Mouse (Mus musculus) forebrain, embryonic 14.5 days (tissue): ENCODE results near the gene Edf1. TPM values are rescaled to one million over a fixed set of nuclear protein-coding genes. Genes with fewer than 3 reads are reported as not detected.

Experiments
- ATAC-seq: fragments of 200-750 bp; cut with Nextera tagmentation; 2 replicates; pipeline ENCODE4 v1.8.0; 2017; ENCODE audit warnings: mild to moderate bottlenecking, moderate library complexity
- DNase-seq: peaks from one replicate; pipeline ENCODE4 v3.0.0-alpha.2; 2015; ENCODE audit warnings: low spot score
- H3K27ac ChIP-seq: fragments of 300-500 bp; sonication (generic); 2 replicates; pipeline ENCODE4 v1.5.1; 2014; ENCODE audit warnings: low read depth, mild to moderate bottlenecking, control low read depth, low read length, moderate library complexity
- H3K27me3 ChIP-seq: fragments of 300-500 bp; sonication (generic); replicated peaks from 2 replicates; pipeline ENCODE4 v1.6.1; 2014; ENCODE audit warnings: low read length, control low read depth, mixed read lengths; ENCODE audit not compliant: control insufficient read depth, insufficient read depth
- H3K36me3 ChIP-seq: fragments of 300-500 bp; sonication (generic); 2 replicates; pipeline ENCODE4 v1.6.1; 2014; ENCODE audit warnings: low read length, control low read depth; ENCODE audit not compliant: control insufficient read depth, insufficient read depth
- H3K4me1 ChIP-seq: fragments of 300-500 bp; sonication (generic); 2 replicates; pipeline ENCODE4 v1.6.1; 2014; ENCODE audit warnings: antibody characterized with exemption, low read length, control low read depth; ENCODE audit not compliant: control insufficient read depth, insufficient read depth
- H3K4me2 ChIP-seq: fragments of 300-500 bp; sonication (generic); 2 replicates; pipeline ENCODE4 v1.6.1; 2014; ENCODE audit warnings: mild to moderate bottlenecking, control low read depth, low read length
- H3K4me3 ChIP-seq: fragments of 300-500 bp; sonication (generic); 2 replicates; pipeline ENCODE4 v1.5.1; 2014; ENCODE audit warnings: low read depth, low read length, control low read depth
- H3K9ac ChIP-seq: fragments of 300-500 bp; sonication (generic); 2 replicates; pipeline ENCODE4 v1.6.1; 2014; ENCODE audit warnings: mild to moderate bottlenecking, low read length, control low read depth, moderate library complexity
- H3K9me3 ChIP-seq: fragments of 300-500 bp; sonication (generic); replicated peaks from 2 replicates; pipeline ENCODE4 v1.6.1; 2016; ENCODE audit warnings: low read length, control low read depth, mixed read lengths; ENCODE audit not compliant: control insufficient read depth
- WGBS: fragments of 180-500 bp; shearing (Covaris S2); extraction: QIAGEN DNeasy Blood & Tissue Kit; methylation state at CpG from one replicate; pipeline ENCODE4 v1.1.7; 2014; 5-methylcytosine and 5-hydroxymethylcytosine counted together
- polyA plus RNA-seq: library from polyadenylated mRNA; unstranded; fragments of >200 nt; fragmentation: Nextera tagmentation; extraction: Ambion mirVana; gene quantifications from 2 replicates; pipeline ENCODE4 v1.2.1, GENCODE M21; 2014

Gene Edf1
- polyA plus RNA-seq, 1 experiment from 2014 or later = 370 TPM

- WGBS = 94% methylated on average over 5 of the region's 5 CpGs
- H3K9me3 ChIP-seq = no peaks in the 10 kb centered on the region
- H3K4me1 ChIP-seq = peaks cover 10% of the 10 kb centered on the region
- no peak for DNase-seq
- H3K27ac ChIP-seq = no peak overlapping the region
- H3K9ac ChIP-seq = no peak overlapping the region
- H3K4me3 ChIP-seq = no peak overlapping the region
- H3K27me3 ChIP-seq = no peaks in the 10 kb centered on the region
- no peak for ATAC-seq
- peaks cover 59% of the 10 kb centered on the region for H3K36me3 ChIP-seq
- H3K4me2 ChIP-seq = no peak overlapping the region
Observed at GRCm38 (mm10) chr2:25602526-25602925, 44.9 kb downstream of the Edf1 start.

GRCm38 (mm10) chr2:25607761-25608622 is 50.3 kb downstream of the Edf1 start, which contains the start of gene Rabl6:
TSS of gene Rabl6 (minus strand) at chr2:25608521.
- Histone ChIP-seq H3K27ac (peak within 1 kb of the TSS; percentile 86), H3K36me3 (peaks cover 4% of the 10 kb centered on the region; the same call in 1 of the 2 replicates), H3K4me2 (peak within 1 kb of the TSS; percentile 60), H3K4me1 (peaks cover 14% of the 10 kb centered on the region), H3K27me3 (no peaks in the 10 kb centered on the region), H3K9me3 (no peaks in the 10 kb centered on the region), H3K9ac (peak within 1 kb of the TSS; percentile 96), H3K4me3 (peak within 1 kb of the TSS; percentile 100)
- DNase-seq = peak; percentile 95
- WGBS = under 1% methylated on average over 70 of the region's 80 CpGs
- ATAC-seq = peak; percentile 95

GRCm38 (mm10) chr2:25608671-25609070 is 51.0 kb downstream of the Edf1 start:
- DNase-seq (no peak), ATAC-seq (no peak; the same call in 1 of the 2 replicates)
- WGBS = 79% methylated on average over 10 of the region's 10 CpGs
- Histone ChIP-seq H3K4me2 (peak overlapping the region; percentile 60), H3K27me3 (no peaks in the 10 kb centered on the region), H3K27ac (peak overlapping the region; percentile 50; the same call in 1 of the 2 replicates), H3K4me3 (peak overlapping the region; percentile 100), H3K9ac (peak overlapping the region; percentile 96), H3K4me1 (peaks cover 14% of the 10 kb centered on the region), H3K36me3 (no peaks in the 10 kb centered on the region), H3K9me3 (no peaks in the 10 kb centered on the region)

Other genes starting within 250 kb of the Edf1 start
- gene Grin1, start 238.7 kb upstream of the Edf1 start, polyA plus RNA-seq = 17.0 and 21.1 TPM in 2 replicates
- 69.5 and 87.7 TPM in 2 replicates for gene Man1b1, start 225.5 kb upstream of the Edf1 start, polyA plus RNA-seq
- gene Dpp7, start 201.5 kb upstream of the Edf1 start, polyA plus RNA-seq = 21.3 and 21.4 TPM in 2 replicates
- gene Uap1l1, start 192.2 kb upstream of the Edf1 start, polyA plus RNA-seq = 5.8 and 7.8 TPM in 2 replicates
- 27.8 and 28.9 TPM in 2 replicates for gene Sapcd2, start 185.5 kb upstream of the Edf1 start, polyA plus RNA-seq
- gene Entpd2, start 162.0 kb upstream of the Edf1 start, polyA plus RNA-seq = 1.9 and 2.5 TPM in 2 replicates
- gene Npdc1, start 158.5 kb upstream of the Edf1 start, polyA plus RNA-seq = 263 and 331 TPM in 2 replicates
- gene Fut7, start 134.6 kb upstream of the Edf1 start, polyA plus RNA-seq = 0.21 TPM in 1 of 2 replicates, not detected in the other
- gene Abca2, start 129.1 kb upstream of the Edf1 start, polyA plus RNA-seq = 6.7 and 11.9 TPM in 2 replicates
- 1.1 and 2.2 TPM in 2 replicates for gene Clic3, start 101.0 kb upstream of the Edf1 start, polyA plus RNA-seq
- 93.2 and 101 TPM in 2 replicates for gene Paxx, start 96.8 kb upstream of the Edf1 start, polyA plus RNA-seq
- 170 and 301 TPM in 2 replicates for gene Ptgds, start 87.8 kb upstream of the Edf1 start, polyA plus RNA-seq
- gene Lcn12, start 63.9 kb upstream of the Edf1 start, polyA plus RNA-seq = not detected in 2 replicates
- gene Fbxw5, start 57.1 kb upstream of the Edf1 start, polyA plus RNA-seq = 77.9 and 102 TPM in 2 replicates
- gene C8g, start 56.1 kb upstream of the Edf1 start, polyA plus RNA-seq = 4.0 and 4.1 TPM in 2 replicates
- 26.7 and 29.4 TPM in 2 replicates for gene Traf2, start 10.9 kb upstream of the Edf1 start, polyA plus RNA-seq
- gene Mamdc4, start 17.0 kb downstream of the Edf1 start, polyA plus RNA-seq = 0.84 and 2.2 TPM in 2 replicates
- 168 and 216 TPM in 2 replicates for gene Phpt1, start 17.4 kb downstream of the Edf1 start, polyA plus RNA-seq
- gene Ajm1, start 23.9 kb downstream of the Edf1 start, polyA plus RNA-seq = 2.2 and 4.2 TPM in 2 replicates
- 47.9 and 55.0 TPM in 2 replicates for gene Rabl6, start 50.7 kb downstream of the Edf1 start, polyA plus RNA-seq
- 0.18 and 0.30 TPM in 2 replicates for gene Ccdc183, start 59.8 kb downstream of the Edf1 start, polyA plus RNA-seq
- gene Tmem141, start 64.2 kb downstream of the Edf1 start, polyA plus RNA-seq = 27.9 and 32.8 TPM in 2 replicates
- gene Fcna, start 70.2 kb downstream of the Edf1 start, polyA plus RNA-seq = 2.0 and 3.7 TPM in 2 replicates
- not detected in 2 replicates for gene Lcn8, start 95.3 kb downstream of the Edf1 start, polyA plus RNA-seq
- gene Lcn5, start 100.1 kb downstream of the Edf1 start, polyA plus RNA-seq = not detected in 2 replicates
- gene Lcn6, start 118.9 kb downstream of the Edf1 start, polyA plus RNA-seq = not detected in 2 replicates
- not detected in 2 replicates for gene Lcn10, start 124.9 kb downstream of the Edf1 start, polyA plus RNA-seq
- gene Obp2a, start 142.2 kb downstream of the Edf1 start, polyA plus RNA-seq = not detected in 2 replicates
- 86.4 and 108 TPM in 2 replicates for gene Bmyc, start 148.9 kb downstream of the Edf1 start, polyA plus RNA-seq
- gene Obp2b, start 179.2 kb downstream of the Edf1 start, polyA plus RNA-seq = not detected in 2 replicates
- gene Lcn3, start 207.7 kb downstream of the Edf1 start, polyA plus RNA-seq = not detected in 2 replicates
- gene Lcn11, start 219.2 kb downstream of the Edf1 start, polyA plus RNA-seq = not detected in 2 replicates
- not detected in 2 replicates for gene Gm13539, start 224.4 kb downstream of the Edf1 start, polyA plus RNA-seq